Mouse (Mus musculus) brain, embryonic 18.5 days (tissue): ENCODE results near the gene Hapln1.

Experiments
- DNase-seq: peaks from one replicate; pipeline ENCODE4 v3.0.0-alpha.2; 2012; ENCODE audit warnings: low read depth, low spot score

Hapln1 gene

DNA sequence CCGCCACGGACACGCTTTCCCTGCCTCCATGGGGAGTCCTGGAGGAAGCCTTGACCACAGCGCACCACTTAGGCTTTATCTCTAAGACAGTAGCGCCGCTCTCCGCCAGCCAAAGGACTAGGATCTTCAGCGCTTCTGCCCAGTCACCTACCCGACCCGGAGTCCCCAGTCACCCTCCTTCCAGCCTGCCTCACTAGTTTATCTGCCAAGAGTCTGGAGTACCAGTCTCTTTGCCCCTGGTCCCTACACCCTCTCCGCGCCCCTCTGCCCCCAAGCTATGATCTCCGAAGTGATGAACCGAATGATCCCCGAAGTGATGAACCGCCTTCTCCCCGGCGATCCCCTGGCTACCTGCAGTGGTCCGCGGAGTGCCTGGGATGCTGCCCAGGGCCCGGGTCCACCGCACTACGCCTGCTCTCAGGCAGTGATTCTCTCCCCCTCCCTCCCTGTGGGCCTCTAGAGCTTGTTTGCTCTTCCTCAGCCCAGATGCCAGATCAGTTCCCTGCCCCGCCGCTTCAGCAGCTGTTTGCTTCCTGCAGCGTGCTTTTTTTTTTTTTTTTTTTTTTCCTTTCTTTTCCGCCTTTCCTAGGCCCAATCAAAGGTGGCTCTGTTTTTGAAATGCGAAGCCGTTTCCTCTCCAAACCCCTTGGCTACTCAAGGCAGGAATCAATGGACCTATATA is at the start of gene Hapln1:
TSS of gene Hapln1 (plus strand) at position 592 of the 682 bp plus-strand sequence.
- no peak for DNase-seq

DNA sequence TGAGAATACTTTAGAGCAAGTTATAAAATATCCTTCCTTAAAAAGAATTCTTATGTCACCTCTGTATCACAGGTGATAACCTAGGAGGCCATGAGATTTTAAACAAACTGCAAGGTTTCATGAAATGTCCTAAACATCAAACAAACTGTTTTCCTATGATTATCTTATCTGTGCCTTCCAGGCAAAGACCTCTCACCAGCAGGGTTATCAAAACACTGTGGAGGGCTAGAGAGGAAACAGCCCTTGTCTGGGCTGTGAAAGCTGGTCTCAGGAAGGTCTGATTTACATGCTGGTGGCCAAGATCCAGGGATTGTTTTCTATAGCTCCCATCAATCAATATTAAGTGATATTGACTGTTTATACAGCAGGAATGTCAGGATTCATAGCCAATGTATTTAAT is 46.4 kb upstream of the Hapln1 start:
- DNase-seq = no peak

DNA sequence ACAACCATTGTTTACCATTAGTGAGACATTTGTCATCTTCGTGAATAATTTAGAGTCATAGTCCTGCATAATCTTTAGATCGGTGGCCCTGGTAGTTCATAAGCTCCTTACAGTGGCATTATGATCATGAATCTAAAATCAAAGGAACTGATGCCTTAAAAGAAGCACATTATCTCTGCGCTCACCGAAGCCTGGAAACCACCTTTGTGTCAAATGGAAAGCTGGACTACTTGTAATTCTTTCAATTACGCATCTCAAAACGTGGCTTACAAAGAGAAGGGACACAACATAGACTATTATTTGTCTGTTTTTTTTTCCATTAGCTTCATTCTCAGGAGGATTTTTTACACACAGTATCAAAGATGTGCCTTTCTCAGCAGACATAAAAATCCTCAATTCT is 45.9 kb upstream of the Hapln1 start:
- no peak for DNase-seq

DNA sequence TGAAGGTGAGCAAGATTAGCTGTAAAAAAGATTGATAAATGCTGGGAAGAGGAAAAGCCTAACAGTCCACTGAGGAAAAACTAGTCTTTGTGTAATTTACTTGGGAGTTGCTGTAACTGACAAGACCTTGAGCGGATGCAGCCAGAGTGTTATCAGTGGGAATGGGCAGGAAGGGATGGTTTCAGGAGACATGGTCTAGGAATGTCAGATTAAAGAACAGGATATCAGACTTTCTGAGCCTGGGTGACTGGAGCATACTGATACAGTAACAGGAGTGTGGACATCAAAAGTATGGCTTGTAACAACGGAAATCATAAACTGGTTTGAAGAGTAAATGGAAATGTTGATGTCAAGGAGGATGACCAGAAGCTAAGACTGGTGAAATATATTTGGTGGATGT is 43.0 kb upstream of the Hapln1 start:
- DNase-seq = no peak

DNA sequence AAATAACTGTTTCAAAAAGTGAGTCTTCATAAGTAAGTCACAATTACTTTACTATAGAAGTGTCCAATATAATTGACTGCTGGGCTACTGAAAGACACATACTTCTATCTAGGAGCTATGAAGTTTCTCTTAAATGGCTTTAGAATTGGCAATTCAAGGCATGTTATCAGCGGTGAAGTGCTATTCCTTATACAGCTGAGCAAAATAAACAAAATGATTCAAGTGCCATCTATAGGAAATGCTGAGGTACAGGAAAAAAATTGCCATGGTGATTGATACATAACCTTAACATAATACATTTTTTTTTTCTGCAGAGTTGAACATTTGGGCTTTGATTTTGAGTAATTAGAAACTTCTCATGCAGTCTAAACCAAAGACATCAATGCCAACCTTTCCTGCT is 40.2 kb upstream of the Hapln1 start:
- DNase-seq = no peak

DNA sequence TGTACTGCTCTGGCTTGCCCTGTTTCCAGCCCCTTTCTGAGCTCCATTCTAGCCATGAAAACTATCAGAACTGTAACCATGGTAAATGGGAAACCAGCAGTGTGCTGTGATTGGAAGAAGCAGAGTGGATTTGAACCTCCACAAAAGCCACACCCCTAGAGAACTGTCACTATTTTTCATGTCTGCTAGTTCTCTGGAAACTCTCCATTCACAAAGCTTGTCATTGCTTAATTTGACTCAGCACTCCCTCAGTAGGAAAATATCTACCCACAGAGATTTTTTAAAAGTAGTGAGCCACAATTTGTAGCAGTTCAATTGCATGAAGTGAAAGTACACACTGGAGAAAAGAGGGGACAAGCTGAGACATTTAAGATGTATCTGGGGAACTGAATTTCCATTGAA is 18.1 kb upstream of the Hapln1 start:
- DNase-seq = no peak

DNA sequence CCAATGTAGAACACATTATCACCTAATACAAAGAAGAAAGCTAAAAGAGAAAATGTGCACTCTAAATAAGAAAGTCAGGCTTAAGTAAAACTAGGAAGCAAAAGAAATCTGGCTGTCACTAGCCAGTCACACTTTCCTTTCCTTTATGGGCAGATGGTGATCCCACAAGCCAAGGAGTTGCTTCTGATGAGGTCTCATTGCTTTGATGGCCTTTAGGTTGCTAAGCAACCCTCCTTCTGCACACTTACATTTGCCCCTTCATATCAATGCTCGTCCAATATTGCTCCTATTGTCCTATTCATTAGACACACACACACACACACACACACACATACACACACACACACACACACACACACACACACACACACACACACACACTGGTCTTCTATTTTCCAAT is 10.9 kb upstream of the Hapln1 start:
- DNase-seq = no peak

DNA sequence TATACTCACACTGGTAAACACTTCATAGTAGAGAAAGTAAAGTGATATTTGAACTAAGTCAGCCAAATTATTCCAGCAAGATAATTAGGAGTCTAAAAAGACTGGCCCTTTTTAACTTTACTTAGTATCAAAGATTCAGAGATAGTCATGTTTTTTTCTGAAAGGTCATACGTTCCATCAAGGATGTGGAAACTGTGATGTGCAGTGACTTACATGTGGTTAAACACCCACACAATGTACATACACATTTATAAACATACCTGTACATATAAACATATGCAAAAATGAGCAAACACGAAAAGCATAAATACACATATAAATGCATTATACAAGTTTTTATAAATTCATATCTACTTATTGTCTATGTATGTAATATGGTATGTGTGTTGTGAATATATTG is 9.2 kb upstream of the Hapln1 start:
- DNase-seq = no peak

DNA sequence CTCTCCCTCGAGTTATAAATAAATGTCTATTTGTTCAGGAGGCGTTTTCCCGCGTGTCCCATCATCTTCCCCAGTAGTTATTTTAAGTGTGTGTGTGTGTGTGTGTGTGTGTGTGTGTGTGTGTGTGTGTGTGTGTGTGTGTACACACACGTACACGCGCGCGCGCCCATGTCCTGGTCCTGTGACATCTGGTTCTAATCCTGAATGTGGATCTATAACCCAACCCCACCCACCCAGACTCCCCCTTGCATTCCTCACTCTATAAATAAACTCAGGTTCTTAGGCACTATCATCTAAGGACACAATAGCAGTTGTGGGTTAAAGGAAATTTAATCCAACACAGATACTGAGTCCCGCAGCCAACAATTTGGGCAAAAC is 280 bp downstream of the Hapln1 start:
- no peak for DNase-seq

DNA sequence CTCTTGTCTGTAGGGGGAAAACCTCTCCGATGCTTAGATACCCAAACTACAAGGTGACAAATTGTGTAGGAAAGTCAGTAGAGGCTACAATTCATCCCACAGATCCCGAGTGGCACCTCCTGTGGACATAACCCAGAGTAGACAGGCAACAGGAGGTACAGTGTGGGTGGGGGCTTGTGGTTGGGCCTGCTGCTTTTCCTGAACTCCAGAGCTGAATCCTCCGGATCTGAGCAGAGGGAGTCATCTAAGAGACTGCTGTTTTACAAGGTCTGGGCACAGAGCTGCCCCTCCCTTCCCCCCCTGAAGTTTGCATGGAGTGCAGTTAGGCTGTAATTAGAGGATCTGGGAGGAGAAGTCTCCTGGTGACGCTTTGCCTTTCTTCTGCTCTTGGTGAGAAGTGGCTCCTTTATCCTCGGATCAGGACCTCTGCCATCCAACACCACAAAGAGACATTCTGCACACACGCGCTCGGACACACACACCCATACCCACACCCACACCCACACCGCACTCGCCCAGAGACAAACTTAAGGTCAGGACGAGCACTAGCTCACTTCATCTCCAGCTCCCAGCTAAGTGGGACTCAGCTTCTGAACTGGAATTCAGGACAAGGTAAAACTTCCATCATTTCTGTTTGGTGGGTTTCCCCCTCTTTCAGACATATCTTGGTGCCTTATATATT is 846 bp downstream of the Hapln1 start:
- no peak for DNase-seq

DNA sequence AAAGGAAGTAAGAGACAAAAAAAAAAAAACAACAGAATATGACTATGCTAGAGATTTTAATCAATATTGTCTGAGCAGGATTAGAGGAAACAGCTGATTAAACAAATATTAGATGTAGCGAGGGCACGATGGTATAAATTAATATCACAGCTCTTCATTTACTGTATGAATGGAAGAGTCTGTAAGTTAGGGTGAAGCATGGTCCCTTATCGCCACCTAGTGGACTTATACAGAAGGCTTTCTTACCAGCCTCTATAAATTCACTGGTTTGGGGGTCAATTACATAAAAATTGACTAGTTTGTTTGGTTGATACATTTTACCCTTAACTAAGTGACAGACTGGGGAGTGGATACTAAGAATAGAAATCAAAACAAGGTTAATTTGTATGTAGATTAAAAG is 3.4 kb downstream of the Hapln1 start:
- DNase-seq = peak; percentile 67

DNA sequence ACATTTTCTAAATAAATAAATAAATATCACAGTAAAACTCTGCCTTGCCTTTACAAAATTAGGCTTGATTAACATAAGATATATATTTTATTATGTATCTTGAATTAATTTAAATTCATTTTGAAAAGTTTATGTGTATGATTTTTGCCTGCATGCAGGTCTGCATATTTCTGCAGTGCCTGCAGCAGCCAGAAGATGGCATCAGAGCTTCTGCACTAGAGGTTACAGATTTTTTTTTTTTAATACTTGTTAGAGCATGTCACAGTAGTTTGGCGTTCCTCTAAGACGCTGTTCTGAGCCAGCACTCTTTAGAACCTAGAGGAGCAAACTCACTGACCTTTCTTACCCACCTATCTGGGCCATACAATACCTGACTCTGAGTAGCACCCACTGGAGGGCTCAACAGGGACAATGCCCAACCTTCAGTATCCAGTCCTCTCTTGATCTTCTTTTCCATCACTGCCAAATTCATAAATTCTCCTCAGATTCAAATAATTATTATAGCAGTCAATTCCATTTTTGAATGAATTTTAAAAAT is 8.7 kb downstream of the Hapln1 start:
- DNase-seq = no peak

DNA sequence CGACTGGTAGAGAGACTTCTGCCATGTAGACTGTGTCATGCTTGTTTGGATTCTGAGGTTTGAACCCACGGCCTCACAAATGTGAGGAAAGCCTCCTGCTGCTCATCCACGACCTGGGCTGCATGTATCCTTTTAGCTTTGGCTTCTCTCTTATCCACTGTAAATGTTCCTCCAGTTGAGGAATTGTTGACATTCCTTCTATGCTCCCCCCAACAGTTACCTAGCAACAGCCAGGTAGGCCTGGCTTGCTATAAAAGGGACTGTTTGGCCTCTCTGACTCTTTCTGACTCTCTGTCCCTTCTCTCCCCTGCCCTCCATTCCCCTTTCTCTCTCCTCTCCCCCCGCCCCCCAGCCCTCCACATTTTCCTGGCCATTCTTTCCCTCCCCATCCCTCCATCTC is 9.9 kb downstream of the Hapln1 start:
- no peak for DNase-seq

DNA sequence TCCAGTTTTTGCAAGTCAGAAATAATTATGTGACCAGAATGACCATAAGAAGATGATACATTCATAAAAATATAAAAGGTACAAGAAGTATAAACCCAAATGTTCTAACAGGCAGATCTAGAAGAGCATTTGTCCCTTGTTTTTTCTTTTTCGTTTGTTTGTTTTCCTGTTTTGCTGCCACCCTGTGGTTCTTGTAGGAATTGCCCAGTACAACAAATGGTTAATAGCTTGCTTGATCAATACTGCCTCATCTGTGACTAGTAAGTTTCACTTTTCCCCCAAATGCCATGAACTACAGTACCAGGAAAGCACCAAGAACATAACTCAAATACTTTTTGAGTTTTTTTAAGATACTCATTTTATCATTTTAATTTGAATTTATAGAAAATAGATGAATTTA is 11.9 kb downstream of the Hapln1 start:
- no peak for DNase-seq

DNA sequence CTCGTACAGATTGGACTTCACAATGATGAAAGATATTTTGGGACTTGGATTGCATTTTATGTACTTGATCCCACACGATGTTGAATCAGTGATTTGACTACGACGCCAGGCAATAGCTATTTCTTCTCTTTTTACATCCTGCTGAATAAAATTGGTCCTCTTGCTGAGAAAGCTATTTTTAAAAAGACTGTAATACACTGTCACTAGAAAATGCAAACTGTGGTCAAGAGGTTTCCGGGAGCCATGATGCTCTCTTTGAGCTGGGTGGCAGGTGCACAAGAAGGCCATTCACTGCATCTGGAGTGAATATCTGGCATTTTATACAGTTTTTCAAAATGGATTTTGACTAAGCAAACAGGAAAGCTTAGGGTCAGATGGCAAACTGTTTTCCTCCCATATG is 24.9 kb downstream of the Hapln1 start:
- no peak for DNase-seq

DNA sequence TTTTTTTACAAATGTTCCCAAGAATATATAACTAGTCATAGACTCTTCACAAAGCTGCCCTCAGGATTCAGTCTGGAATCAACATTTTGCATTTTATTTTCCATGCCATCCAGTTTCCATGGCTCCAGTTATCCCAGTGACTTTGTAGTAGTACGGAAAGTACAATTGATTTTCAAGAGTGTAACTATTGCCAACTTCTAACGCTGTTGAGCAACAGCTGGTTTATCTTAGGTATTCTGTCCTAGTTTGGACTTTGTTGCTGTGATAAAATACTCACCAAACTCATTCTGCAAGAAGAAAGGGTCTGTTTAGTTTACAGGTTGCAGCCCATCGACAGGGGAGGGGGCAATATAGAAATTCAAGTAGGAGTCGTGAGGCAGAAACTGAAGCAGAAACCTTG is 26.7 kb downstream of the Hapln1 start:
- DNase-seq = no peak

DNA sequence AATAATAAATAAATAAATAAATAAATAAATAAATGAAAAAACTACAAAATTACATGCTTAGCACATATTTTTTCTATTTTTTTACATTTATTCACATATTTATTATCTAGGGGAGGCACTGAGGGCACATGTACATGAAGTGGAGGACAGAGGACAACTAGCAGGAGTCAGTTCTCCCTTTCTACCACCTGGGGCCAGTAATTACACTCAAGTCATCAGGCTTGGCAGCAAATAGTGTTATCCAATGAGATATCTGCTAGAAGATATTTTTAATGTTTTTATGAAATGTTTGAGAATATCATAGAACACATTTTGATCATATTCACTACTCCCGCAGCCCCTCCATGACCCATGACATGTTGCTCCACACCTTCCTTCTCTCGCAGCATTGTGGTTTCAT is 39.5 kb downstream of the Hapln1 start:
- DNase-seq = no peak

DNA sequence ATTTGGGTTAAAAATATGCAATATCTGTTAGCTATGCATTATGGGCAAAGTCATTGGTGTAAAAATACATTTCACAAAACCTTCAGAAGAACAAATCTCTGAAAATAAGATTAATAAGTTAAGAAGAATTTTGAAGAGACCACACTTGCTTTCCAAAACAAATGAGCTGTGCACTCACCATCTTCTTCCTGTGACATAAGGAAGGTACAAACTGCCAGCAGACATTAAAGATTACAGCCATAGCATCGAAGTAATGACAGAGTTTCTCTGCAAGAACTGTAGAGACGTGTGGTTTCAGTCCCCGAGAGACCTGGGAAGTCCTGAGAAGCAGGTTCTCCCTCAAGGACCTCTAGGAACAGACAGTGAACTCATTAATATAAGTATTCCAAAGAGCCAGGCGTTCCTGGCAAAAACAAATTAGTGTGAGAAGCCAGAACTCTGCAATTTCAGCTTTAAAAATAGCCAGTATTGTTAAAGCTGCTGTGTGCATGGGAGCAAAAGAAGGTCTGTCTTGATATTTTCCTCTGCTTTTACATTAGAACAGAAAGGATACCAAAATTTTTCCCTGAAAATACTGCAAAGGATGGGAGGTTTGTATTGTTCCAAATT is 43.6 kb downstream of the Hapln1 start:
- no peak for DNase-seq

DNA sequence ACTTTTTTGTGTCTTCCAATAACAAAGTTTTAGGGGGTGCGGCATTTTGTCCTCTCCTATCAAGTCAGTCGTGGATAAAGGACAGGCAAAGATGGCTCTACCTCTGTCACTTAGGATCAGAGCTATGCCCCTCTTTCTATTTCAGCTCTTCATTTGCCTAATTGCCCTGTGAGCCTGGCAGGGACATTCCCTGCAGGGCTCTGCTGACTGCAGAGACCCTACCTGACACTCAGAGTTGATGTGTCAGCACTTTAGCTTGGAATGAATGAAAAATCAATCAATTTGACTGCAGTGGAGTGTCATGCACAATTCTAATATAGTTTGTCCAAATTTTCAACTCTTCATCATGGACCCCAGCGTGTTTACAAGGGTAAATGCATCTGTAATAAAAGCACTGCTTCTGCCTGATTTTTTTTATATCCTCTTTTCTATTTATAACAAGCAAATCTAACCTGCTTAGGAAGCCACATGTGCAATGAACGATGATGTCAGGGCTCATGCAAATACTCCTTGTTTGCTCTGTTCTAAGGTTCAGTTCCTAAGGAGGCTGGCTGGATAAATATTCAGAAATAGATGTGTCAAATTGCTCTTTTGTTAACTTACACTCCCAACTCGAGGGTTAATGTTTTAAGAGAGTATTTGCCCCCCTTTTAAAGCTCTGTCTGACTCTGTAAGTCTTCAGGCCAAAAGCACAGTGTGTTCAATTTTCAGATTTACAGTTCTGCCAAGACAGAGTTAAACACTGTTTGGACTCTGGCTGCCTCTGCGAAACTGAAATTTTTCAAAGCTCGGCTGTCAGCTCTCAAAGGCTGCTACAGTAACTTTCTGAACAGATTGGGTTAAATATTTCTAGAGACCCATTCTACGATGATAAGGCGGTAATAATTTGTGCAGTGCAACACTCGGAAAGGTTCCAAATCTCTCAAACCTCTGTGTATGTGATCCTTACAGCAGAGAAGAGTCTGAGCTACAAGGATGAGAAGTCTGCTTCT is 44.4 kb downstream of the Hapln1 start:
- DNase-seq = no peak

DNA sequence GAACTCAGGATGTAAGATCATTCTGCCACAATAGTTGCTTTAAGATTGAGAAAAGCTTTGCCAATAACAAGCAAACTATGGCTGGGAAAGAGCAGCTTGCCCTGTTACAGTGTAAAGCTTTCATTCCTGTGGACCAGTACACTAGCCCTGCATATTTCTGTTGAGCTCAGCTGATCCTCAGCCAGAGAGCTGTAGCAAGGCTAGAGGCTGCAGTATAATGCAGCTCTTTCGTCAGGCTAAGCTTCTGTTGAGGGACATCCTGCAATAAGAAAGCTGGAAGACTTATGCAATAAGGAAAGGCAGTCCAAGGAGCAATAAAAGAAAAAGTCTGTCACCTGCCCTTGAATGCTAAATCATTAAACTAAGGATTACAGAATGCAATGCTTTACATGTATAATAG is 45.5 kb downstream of the Hapln1 start:
- no peak for DNase-seq

DNA sequence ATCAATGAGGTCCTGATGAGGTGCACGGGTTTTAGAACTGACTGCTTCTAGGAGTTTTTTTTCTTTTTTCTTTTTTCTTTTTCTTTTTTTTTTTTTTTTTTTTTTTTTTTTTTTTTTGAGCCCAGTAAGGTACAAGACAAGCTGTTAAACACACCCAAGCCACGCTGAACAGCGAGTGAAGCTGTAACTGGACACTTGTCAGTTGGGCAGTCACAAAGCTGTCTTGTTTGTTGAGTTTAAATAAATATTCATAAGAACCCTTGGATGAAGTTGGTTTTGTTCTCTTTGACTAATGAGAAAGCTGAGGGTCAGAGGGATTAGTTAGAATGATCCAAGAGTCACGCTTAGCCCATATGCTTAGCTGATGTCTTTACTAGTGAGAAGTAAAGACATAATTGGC is 55.5 kb downstream of the Hapln1 start:
- DNase-seq = no peak

DNA sequence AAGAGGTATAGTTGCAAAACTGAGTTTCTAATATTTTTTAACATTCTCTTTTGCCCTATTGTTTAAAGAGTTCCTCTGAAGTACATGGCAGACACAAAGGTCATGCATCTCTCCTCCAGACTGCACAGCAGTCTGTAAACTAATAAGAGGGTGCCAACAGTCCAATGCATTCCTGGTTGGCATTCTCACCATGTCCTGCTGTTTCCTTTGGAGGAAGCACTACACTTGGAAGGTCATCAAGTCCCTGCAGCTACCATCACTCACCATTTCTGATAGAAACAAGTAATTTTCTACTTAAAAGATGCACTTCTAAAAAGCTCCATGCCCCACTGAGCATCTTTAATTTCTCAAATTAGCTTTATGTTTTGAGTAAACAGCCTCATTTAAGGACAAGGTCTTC is 57.8 kb downstream of the Hapln1 start:
- DNase-seq = no peak
